Mouse (Mus musculus) hindbrain, embryonic 16.5 days (tissue): ENCODE data around the gene Fancc. TPM values are rescaled to one million over a fixed set of nuclear protein-coding genes. Genes with fewer than 3 reads are reported as not detected.

Experiments
- ATAC-seq: fragments of 200-750 bp; cut with Nextera tagmentation; 2 replicates; pipeline ENCODE4 v1.8.0; 2017; ENCODE audit warnings: moderate TSS enrichment, moderate library complexity
- H3K27ac ChIP-seq: fragments of 300-500 bp; sonication (generic); 2 replicates; pipeline ENCODE4 v1.5.1; 2014; ENCODE audit warnings: low read depth, mild to moderate bottlenecking, control low read depth, low read length, moderate library complexity
- H3K27me3 ChIP-seq: fragments of 300-500 bp; sonication (generic); replicated peaks from 2 replicates; pipeline ENCODE4 v1.6.1; 2014; ENCODE audit warnings: low read length; ENCODE audit not compliant: control insufficient read depth, insufficient read depth
- H3K36me3 ChIP-seq: fragments of 300-500 bp; sonication (generic); 2 replicates; pipeline ENCODE4 v1.6.1; 2014; ENCODE audit warnings: mild to moderate bottlenecking, low read length, moderate library complexity, mixed read lengths; ENCODE audit not compliant: control insufficient read depth, insufficient read depth
- H3K4me1 ChIP-seq: fragments of 300-500 bp; sonication (generic); 2 replicates; pipeline ENCODE4 v1.6.1; 2014; ENCODE audit warnings: low read depth, low read length; ENCODE audit not compliant: control insufficient read depth, insufficient read depth
- H3K4me2 ChIP-seq: fragments of 300-500 bp; sonication (generic); 2 replicates; pipeline ENCODE4 v1.6.1; 2014; ENCODE audit warnings: mild to moderate bottlenecking, low read length, control low read depth, moderate library complexity
- H3K4me3 ChIP-seq: fragments of 300-500 bp; sonication (generic); 2 replicates; pipeline ENCODE4 v1.5.1; 2014; ENCODE audit warnings: mild to moderate bottlenecking, low read length, control low read depth, moderate library complexity
- H3K9ac ChIP-seq: fragments of 300-500 bp; sonication (generic); 2 replicates; pipeline ENCODE4 v1.6.1; 2014; ENCODE audit warnings: low read depth, mild to moderate bottlenecking, control low read depth, low read length, moderate library complexity
- H3K9me3 ChIP-seq: fragments of 300-500 bp; sonication (generic); 2 replicates; pipeline ENCODE4 v1.6.1; 2014; ENCODE audit warnings: mild to moderate bottlenecking, low read length, moderate library complexity; ENCODE audit not compliant: control insufficient read depth
- WGBS: fragments of 180-500 bp; shearing (Covaris S2); extraction: QIAGEN DNeasy Blood & Tissue Kit; methylation state at CpG from one replicate; pipeline ENCODE4 v1.1.7; 2014; 5-methylcytosine and 5-hydroxymethylcytosine counted together
- microRNA counts: library from miRNA; unstranded; fragments of <30 nt; microRNA quantifications from one replicate; lab custom pipeline; 2016
- microRNA-seq: library from miRNA; unstranded; fragments of <30 nt; microRNA quantifications from one replicate; pipeline ENCODE4, GENCODE M21; 2017
- polyA plus RNA-seq: library from polyadenylated mRNA; unstranded; fragments of >200 nt; fragmentation: Nextera tagmentation; extraction: Ambion mirVana; gene quantifications from 2 replicates; pipeline ENCODE4 v1.2.1, GENCODE M21; 2015

Gene Fancc
- polyA plus RNA-seq, 1 experiment from 2014 or later = 16.0 TPM

DNA sequence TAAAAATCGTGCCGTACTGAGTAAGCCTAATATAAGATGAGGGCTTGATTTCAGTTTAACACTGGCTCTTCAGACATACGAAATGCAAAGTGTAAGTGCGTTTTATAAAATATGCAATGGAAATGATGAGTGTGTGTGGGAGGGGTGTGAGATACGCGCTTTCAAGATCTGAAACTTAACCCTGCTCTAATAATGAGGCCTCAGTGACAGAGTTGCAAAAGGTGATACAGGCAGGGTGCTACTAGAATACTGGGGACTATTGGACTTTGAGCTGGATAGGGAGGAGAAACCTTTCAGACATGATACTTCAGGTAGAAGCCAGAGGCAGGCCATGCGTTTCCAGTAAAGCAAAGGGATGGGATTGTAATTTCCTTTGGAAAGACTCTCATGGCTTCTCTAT lies 259.0 kb downstream of the Fancc start:
- Histone ChIP-seq H3K36me3 (no peaks in the 10 kb centered on the region), H3K27me3 (0 out of 2 replicates have a peak, but pooled peaks cover 2% of the 10 kb centered on the region), H3K4me3 (no peak overlapping the region), H3K9ac (no peak overlapping the region), H3K4me2 (no peak overlapping the region), H3K27ac (no peak overlapping the region), H3K9me3 (no peaks in the 10 kb centered on the region), H3K4me1 (peaks cover 17% of the 10 kb centered on the region)
- ATAC-seq = no peak
- 88% methylated on average over 7 of the region's 7 CpGs for WGBS

DNA sequence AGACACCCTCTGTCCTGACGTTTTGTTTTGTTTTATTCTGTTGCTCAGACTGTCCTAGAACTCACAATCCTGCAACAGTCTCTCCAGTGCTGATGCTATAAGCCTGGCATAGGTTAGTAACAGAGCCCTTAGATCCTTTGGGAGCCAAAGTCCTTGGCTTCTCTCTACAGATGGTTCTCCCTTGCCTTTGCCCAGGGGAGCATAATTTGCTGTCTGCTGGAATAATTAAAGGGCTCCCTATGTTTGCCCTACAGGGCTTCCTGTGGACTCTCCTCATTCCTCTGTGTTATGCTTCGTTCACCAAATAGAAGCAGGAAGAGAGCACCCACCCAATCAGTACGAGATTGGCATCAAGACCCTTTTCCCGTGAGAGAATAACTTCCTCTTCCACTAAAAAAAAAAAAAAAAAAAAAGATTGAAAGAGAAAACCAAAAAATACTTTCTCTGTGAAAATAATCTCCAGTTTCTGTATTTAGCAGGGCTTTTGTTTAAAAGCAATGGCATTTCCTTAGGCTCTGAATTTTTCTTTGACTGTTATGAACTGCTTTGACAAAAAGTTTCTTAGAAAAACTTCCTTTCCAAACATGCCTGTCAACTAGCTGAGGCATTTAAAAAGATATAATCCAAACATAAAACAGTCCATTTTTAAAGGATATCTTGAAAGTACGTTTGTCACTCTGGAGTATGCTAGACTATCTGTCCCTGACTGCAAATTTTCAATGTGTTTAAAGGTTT lies 260.8 kb downstream of the Fancc start:
- H3K4me2 ChIP-seq = no peak overlapping the region
- WGBS = 58% methylated on average over 5 of the region's 5 CpGs
- peaks cover 12% of the 10 kb centered on the region for H3K4me1 ChIP-seq
- no peaks in the 10 kb centered on the region for H3K9me3 ChIP-seq
- H3K4me3 ChIP-seq = no peak overlapping the region
- no peak overlapping the region for H3K9ac ChIP-seq
- H3K27ac ChIP-seq = no peak overlapping the region
- no peaks in the 10 kb centered on the region for H3K27me3 ChIP-seq
- no peak for ATAC-seq
- H3K36me3 ChIP-seq = no peaks in the 10 kb centered on the region

DNA sequence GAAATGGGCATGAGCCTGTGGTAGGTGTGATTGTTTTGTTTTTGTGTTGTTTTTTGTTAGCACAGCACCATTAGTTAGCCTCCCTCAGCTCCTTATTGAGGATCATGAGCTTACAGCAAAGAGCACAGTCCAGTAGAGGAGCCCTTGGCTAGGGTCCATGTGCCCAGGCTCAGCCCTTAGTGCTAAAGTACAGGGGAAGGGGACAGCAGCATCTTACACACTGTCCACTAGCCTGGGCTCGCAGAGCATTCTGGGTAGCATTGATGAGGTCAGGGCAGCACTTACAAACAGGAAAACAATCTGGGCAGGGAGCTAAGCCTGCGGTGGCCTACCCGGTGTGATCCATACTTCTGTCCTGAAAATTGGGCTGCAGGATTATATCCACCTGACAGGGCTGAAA lies 261.5 kb downstream of the Fancc start:
- Histone ChIP-seq H3K27ac (no peak overlapping the region), H3K4me3 (no peak overlapping the region), H3K4me2 (no peak overlapping the region), H3K4me1 (peaks cover 7% of the 10 kb centered on the region), H3K27me3 (no peaks in the 10 kb centered on the region), H3K9ac (no peak overlapping the region), H3K9me3 (no peaks in the 10 kb centered on the region), H3K36me3 (no peaks in the 10 kb centered on the region; the same call in 1 of the 2 replicates)
- ATAC-seq = no peak
- 93% methylated on average over 3 of the region's 3 CpGs for WGBS

MicroRNAs encoded within 50 kb of the gene (microRNA counts, 519-probe panel; counts per million panel counts)
- microRNA mmu-miR-23b (lab: Ali Mortazavi, UCI) (2,832 counts per million, percentile 76 among the panel's probes with 10 or more counts), microRNA mmu-miR-24 (lab: Ali Mortazavi, UCI) (2,395 counts per million, percentile 59 among the panel's probes with 10 or more counts), microRNA mmu-miR-27b (lab: Ali Mortazavi, UCI) (2,312 counts per million, percentile 54 among the panel's probes with 10 or more counts)

Small RNA genes lying within 50 kb of the gene (microRNA-seq; reads per million reads assigned to microRNA genes)
- gene Mir23b (8,994 reads per million, percentile 95 among the genes with 10 or more reads in this experiment), gene Mir24-1 (not detected), gene Mir27b (771 reads per million, percentile 75 among the genes with 10 or more reads in this experiment), gene Mir3074-1 (not detected)

Other genes starting within 250 kb of the Fancc start
- 15.3 and 17.3 TPM in 2 replicates for gene Ptch1, start 76.3 kb upstream of the Fancc start, polyA plus RNA-seq